Mouse (Mus musculus) heart, adult 2 months (tissue): ENCODE measurements around the gene Map7d1. TPM values are rescaled to one million over a fixed set of nuclear protein-coding genes. Genes with fewer than 3 reads are reported as not detected.
A peak's percentile ranks its signal among the peaks of the same experiment; 100 is the strongest.
"Not testable (repeated sequence)": the region's sequence is repeated elsewhere in the genome, so short reads cannot be mapped to it uniquely, and the experiment has no call there.

Experiments used
- DNase-seq, 2 experiments: peaks; one replicate each; pipeline ENCODE4 v3.0.0; 2021
- H3K27ac ChIP-seq: fragments of 200-600 bp; 2 replicates; pipeline ENCODE4 v1.8.1; 2022
- H3K27me3 ChIP-seq: fragments of 200-500 bp; 2 replicates; pipeline ENCODE4 v1.6.1; 2012; ENCODE audit warnings: mild to moderate bottlenecking, low read length, inconsistent platforms, mixed read lengths; ENCODE audit not compliant: control insufficient read depth, insufficient read depth
- H3K36me3 ChIP-seq: fragments of 200-500 bp; 2 replicates; pipeline ENCODE4 v1.6.1; 2012; ENCODE audit warnings: low read length, inconsistent platforms; ENCODE audit not compliant: control insufficient read depth, insufficient read depth
- H3K4me1 ChIP-seq: fragments of 200-500 bp; 2 replicates; pipeline ENCODE4 v1.6.1; 2011; ENCODE audit warnings: low read length; ENCODE audit not compliant: control insufficient read depth, insufficient read depth
- H3K4me3 ChIP-seq: fragments of 200-600 bp; 2 replicates; pipeline ENCODE4 v1.8.1; 2022
- H3K79me2 ChIP-seq: fragments of 200-500 bp; replicated peaks from 2 replicates; pipeline ENCODE4 v1.6.1; 2012; ENCODE audit warnings: mild to moderate bottlenecking, inconsistent platforms, low read length, moderate library complexity, mixed read lengths; ENCODE audit not compliant: control insufficient read depth, insufficient read depth
- H3K9ac ChIP-seq: fragments of 200-500 bp; 2 replicates; pipeline ENCODE4 v1.6.1; 2012; ENCODE audit warnings: low read depth, mild to moderate bottlenecking, control low read depth, inconsistent platforms, low read length, mixed read lengths
- CTCF ChIP-seq: fragments of 200-600 bp; IDR thresholded peaks from 2 replicates; pipeline ENCODE4 v1.8.1; 2022; ENCODE audit warnings: antibody characterized with exemption, mild to moderate bottlenecking, moderate library complexity
- EP300 ChIP-seq: fragments of 200-500 bp; IDR thresholded peaks from 2 replicates; pipeline ENCODE4 v1.6.1; 2011; ENCODE audit warnings: low read depth, low read length, control low read depth; ENCODE audit not compliant: insufficient read depth
- POLR2A ChIP-seq: fragments of 200-500 bp; IDR thresholded peaks from 2 replicates; pipeline ENCODE4 v1.6.1; 2011; ENCODE audit warnings: mild to moderate bottlenecking, low read depth, low read length, control low read depth; ENCODE audit not compliant: insufficient read depth
- WGBS: fragments of 180-500 bp; shearing (Covaris S2); methylation state at CpG from one replicate; pipeline ENCODE4 v1.1.7; 2018; 5-methylcytosine and 5-hydroxymethylcytosine counted together
- intact Hi-C: fragments of 180-260 bp; cut with DNase I; formaldehyde crosslinking; loops from one replicate; pipeline ENCODE4 v1.15.1; 2025
- polyA plus RNA-seq: library from polyadenylated mRNA; depleted of rRNA; stranded (reverse); fragments of >200 nt; gene quantifications from 2 replicates; pipeline ENCODE4 v1.2.3, GENCODE M21; 2012
- total RNA-seq, 2 experiments: library from RNA; stranded (reverse); gene quantifications; 2 replicates each; pipeline ENCODE4 v1.2.3; 2021

Map7d1 gene
- total and polyA plus RNA-seq, 3 experiments = 161 to 267 (median 253) TPM

GRCm38 (mm10) chr4:126226640-126227039 lies 29.5 kb downstream of the Map7d1 start:
- TF ChIP-seq EP300 (no peak), CTCF (no peak), POLR2A (no peak)
- intact Hi-C loops = loop anchor here (1.0 to 2.0 kb wide), 4 partner anchors 24 to 84 kb away; partner anchors contain the start of gene Thrap3
- Histone ChIP-seq H3K79me2 (no peaks in the 10 kb centered on the region), H3K27me3 (no peaks in the 10 kb centered on the region), H3K4me3 (peak overlapping the region; percentile 50; the same call in 1 of the 2 replicates), H3K36me3 (no peaks in the 10 kb centered on the region), H3K27ac (peak overlapping the region; percentile 88), H3K9ac (0 out of 2 replicates have a peak overlapping the region, but pooled peaks have one; percentile 7), H3K4me1 (peaks cover 5% of the 10 kb centered on the region)
- WGBS = 39% methylated on average over 12 of the region's 12 CpGs
- peak in 1 of 2 experiments; percentile 21 for DNase-seq

- H3K79me2 ChIP-seq = no peaks in the 10 kb centered on the region
- H3K4me3 ChIP-seq = no peak overlapping the region
- DNase-seq = no peak
- H3K36me3 ChIP-seq = no peaks in the 10 kb centered on the region
- TF ChIP-seq EP300 = no peak
- no peak overlapping the region for H3K9ac ChIP-seq
- 79% methylated on average over 11 of the region's 11 CpGs for WGBS
- H3K4me1 ChIP-seq = peaks cover 4% of the 10 kb centered on the region
- no peaks in the 10 kb centered on the region for H3K27me3 ChIP-seq
- no peak overlapping the region for H3K27ac ChIP-seq
- intact Hi-C loops = no loop called here
These were observed 33.5 kb downstream of the Map7d1 start for GRCm38 (mm10) chr4:126222631-126223030.

GRCm38 (mm10) chr4:126220045-126220444 lies 36.1 kb downstream of the Map7d1 start:
- Histone ChIP-seq H3K27me3 (no peaks in the 10 kb centered on the region), H3K4me1 (0 out of 2 replicates have a peak, but pooled peaks cover 2% of the 10 kb centered on the region), H3K79me2 (no peaks in the 10 kb centered on the region), H3K36me3 (no peaks in the 10 kb centered on the region), H3K9ac (no peak overlapping the region), H3K27ac (no peak overlapping the region), H3K4me3 (no peak overlapping the region)
- DNase-seq = no peak
- WGBS = 82% methylated on average over 10 of the region's 10 CpGs
- TF ChIP-seq CTCF (no peak), EP300 (no peak), POLR2A (no peak)
- intact Hi-C loops = no loop called here

- WGBS = 77% methylated on average over 3 of the region's 3 CpGs
- H3K9ac ChIP-seq, intact Hi-C loops, H3K4me3 ChIP-seq, H3K36me3 ChIP-seq, H3K27ac ChIP-seq, DNase-seq, H3K4me1 ChIP-seq, H3K27me3 ChIP-seq, H3K79me2 ChIP-seq: not testable (repeated sequence)
These were observed 36.6 kb downstream of the Map7d1 start for GRCm38 (mm10) chr4:126219540-126219939.

- Histone ChIP-seq H3K9ac (no peak overlapping the region), H3K4me1 (0 out of 2 replicates have a peak, but pooled peaks cover 2% of the 10 kb centered on the region), H3K79me2 (no peaks in the 10 kb centered on the region), H3K4me3 (no peak overlapping the region), H3K27me3 (no peaks in the 10 kb centered on the region), H3K27ac (no peak overlapping the region), H3K36me3 (no peaks in the 10 kb centered on the region)
- intact Hi-C loops = no loop called here
- peak in 1 of 2 experiments; percentile 31 for DNase-seq
- TF ChIP-seq EP300 (no peak), CTCF (no peak), POLR2A (no peak)
- WGBS = 41% methylated on average over 6 of the region's 6 CpGs
These were observed 38.4 kb downstream of the Map7d1 start for GRCm38 (mm10) chr4:126217771-126218170.

GRCm38 (mm10) chr4:126207081-126207480 lies 49.1 kb downstream of the Map7d1 start:
- Histone ChIP-seq H3K4me1 (peaks cover 1% of the 10 kb centered on the region; the same call in 1 of the 2 replicates), H3K79me2 (no peaks in the 10 kb centered on the region), H3K27me3 (no peaks in the 10 kb centered on the region), H3K27ac (no peak overlapping the region), H3K4me3 (no peak overlapping the region), H3K9ac (no peak overlapping the region), H3K36me3 (no peaks in the 10 kb centered on the region)
- intact Hi-C loops = no loop called here
- TF ChIP-seq EP300 (no peak), POLR2A (no peak), CTCF (no peak)
- WGBS = 74% methylated on average over 6 of the region's 6 CpGs
- no peak for DNase-seq
